Mouse (Mus musculus) heart, embryonic 12.5 days (tissue): Measurements from ENCODE around the gene Mmp28. TPM values are rescaled to one million over a fixed set of nuclear protein-coding genes. Genes with fewer than 3 reads are reported as not detected.

Experiments used
- ATAC-seq: fragments of 200-750 bp; cut with Nextera tagmentation; 2 replicates; pipeline ENCODE4 v1.8.0; 2017; ENCODE audit warnings: moderate TSS enrichment, moderate library complexity; ENCODE audit not compliant: insufficient number of reproducible peaks, low FRiP score
- H3K27ac ChIP-seq: fragments of 300-500 bp; sonication (generic); 2 replicates; pipeline ENCODE4 v1.5.1; 2016; ENCODE audit warnings: mild to moderate bottlenecking, moderate library complexity; ENCODE audit not compliant: poor library complexity, severe bottlenecking
- H3K27me3 ChIP-seq: fragments of 300-500 bp; sonication (generic); replicated peaks from 2 replicates; pipeline ENCODE4 v1.6.1; 2016; ENCODE audit warnings: mild to moderate bottlenecking, moderate library complexity
- H3K36me3 ChIP-seq: fragments of 300-500 bp; sonication (generic); 2 replicates; pipeline ENCODE4 v1.6.1; 2016; ENCODE audit warnings: mild to moderate bottlenecking, moderate library complexity
- H3K4me1 ChIP-seq: fragments of 300-500 bp; sonication (generic); replicated peaks from 2 replicates; pipeline ENCODE4 v1.6.1; 2016; ENCODE audit warnings: mild to moderate bottlenecking
- H3K4me2 ChIP-seq: fragments of 300-500 bp; sonication (generic); 2 replicates; pipeline ENCODE4 v1.6.1; 2016; ENCODE audit warnings: mild to moderate bottlenecking, moderate library complexity
- H3K4me3 ChIP-seq: fragments of 300-500 bp; sonication (generic); 2 replicates; pipeline ENCODE4 v1.5.1; 2016; ENCODE audit warnings: mild to moderate bottlenecking
- H3K9ac ChIP-seq: fragments of 300-500 bp; sonication (generic); 2 replicates; pipeline ENCODE4 v1.6.1; 2016; ENCODE audit warnings: mild to moderate bottlenecking, moderate library complexity
- H3K9me3 ChIP-seq: fragments of 300-500 bp; sonication (generic); replicated peaks from 2 replicates; pipeline ENCODE4 v1.6.1; 2016; ENCODE audit warnings: mild to moderate bottlenecking, moderate library complexity
- WGBS: fragments of 180-500 bp; shearing (Covaris S2); methylation state at CpG from one replicate; pipeline ENCODE4 v1.1.7; 2016; 5-methylcytosine and 5-hydroxymethylcytosine counted together
- polyA plus RNA-seq: library from polyadenylated mRNA; unstranded; fragments of >200 nt; fragmentation: Nextera tagmentation; extraction: Ambion mirVana; gene quantifications from 2 replicates; pipeline ENCODE4 v1.2.1, GENCODE M21; 2016

Mmp28 gene
- polyA plus RNA-seq, 1 experiment from 2014 or later = 3.4 TPM

DNA sequence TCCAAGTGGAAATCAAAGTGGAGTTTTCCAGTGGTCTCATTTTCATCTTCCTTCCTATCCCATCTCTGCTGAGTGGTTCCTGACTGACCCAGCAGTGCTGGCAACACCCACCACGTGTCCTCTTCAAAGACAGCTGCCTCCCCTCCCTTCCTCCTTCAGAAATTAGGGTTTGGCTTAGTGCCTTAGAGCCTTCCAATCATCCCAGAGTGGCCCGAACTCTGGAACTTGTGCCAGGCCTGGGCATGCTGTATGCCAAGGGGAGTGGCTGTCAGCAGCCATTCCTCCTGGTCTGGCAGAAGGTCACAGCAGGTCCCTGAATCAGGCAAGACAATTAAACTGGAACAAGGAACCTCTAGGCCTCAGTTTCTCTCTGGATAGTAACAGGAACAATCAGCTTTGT is 3.1 kb upstream of the Mmp28 start:
- Histone ChIP-seq H3K9ac (no peak overlapping the region), H3K27ac (no peak overlapping the region), H3K4me3 (no peak overlapping the region), H3K9me3 (no peaks in the 10 kb centered on the region; the same call in 1 of the 2 replicates), H3K4me2 (no peak overlapping the region), H3K36me3 (no peaks in the 10 kb centered on the region), H3K4me1 (peaks cover 43% of the 10 kb centered on the region), H3K27me3 (peaks cover 19% of the 10 kb centered on the region)
- ATAC-seq = no peak
- 28% methylated on average over 2 of the region's 2 CpGs for WGBS

DNA sequence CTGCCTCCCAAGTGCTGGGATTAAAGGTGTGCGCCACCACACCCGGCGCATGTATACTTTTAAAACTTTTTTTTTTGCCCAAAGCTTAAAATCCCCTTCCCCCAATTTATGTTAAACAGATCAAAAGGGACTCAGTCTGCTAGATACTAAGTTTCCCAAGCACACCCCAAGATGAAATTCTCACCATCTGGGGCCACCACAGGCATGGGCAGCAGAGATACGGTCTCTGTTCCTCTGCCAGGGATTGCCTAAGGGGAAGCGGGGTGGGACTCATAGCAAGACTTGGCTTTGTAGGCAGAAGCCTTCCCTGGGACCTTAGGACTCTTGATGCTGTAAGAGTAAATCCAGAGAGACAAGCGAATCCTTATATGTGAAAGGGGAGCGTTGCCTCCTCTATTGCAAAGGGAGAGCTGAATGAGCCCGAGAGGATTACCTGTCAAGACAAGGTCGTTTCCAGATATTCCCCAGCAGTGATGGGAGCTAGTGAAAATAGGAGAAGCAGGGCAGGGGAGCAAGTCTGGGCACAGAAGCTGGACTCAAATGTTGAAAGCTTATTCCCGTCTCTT is 1.3 kb downstream of the Mmp28 start:
- H3K36me3 ChIP-seq = no peaks in the 10 kb centered on the region
- no peaks in the 10 kb centered on the region for H3K9me3 ChIP-seq
- peaks cover 44% of the 10 kb centered on the region for H3K4me1 ChIP-seq
- peak overlapping the region; percentile 93 for H3K4me2 ChIP-seq
- 71% methylated on average over 10 of the region's 10 CpGs for WGBS
- H3K9ac ChIP-seq = no peak overlapping the region
- peak overlapping the region; percentile 75; the same call in 1 of the 2 replicates for H3K4me3 ChIP-seq
- no peak overlapping the region for H3K27ac ChIP-seq
- no peak for ATAC-seq
- H3K27me3 ChIP-seq = peaks cover 22% of the 10 kb centered on the region

DNA sequence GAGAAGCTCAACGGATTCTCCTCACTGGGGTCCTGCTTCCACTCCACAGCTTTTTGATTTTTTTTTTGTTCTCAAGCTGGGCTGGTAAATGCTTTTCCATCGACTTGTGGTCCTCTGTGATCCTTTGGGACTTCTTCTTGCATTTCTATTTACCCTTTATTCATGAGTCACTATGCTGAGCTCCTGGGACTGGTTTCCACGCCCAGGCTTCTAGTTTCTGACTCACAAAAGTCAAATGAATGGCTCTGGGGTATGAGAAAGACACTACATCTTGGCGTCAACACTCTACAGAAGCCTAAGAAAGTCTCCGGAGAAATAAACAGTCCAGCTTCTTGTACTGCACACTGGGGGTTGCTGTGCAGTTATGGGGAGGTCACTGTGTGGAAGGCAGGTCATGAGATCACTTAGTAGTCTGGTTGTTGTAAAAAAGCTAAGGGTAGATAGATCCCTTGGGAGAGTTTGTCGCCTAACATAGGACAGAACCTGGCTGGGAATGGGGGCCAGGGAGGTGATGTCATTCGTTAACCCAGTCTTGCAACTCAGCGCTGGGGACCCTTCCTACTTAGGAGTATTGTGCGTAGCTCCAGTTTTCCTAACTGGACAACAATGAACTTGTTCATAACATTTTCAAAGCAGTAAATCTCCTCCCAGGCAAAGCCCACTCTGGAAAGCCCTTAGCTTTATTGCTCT is 4.8 kb downstream of the Mmp28 start:
- no peaks in the 10 kb centered on the region for H3K9me3 ChIP-seq
- 54% methylated on average over 9 of the region's 9 CpGs for WGBS
- H3K36me3 ChIP-seq = no peaks in the 10 kb centered on the region
- ATAC-seq = no peak
- peaks cover 61% of the 10 kb centered on the region for H3K4me1 ChIP-seq
- H3K27me3 ChIP-seq = peaks cover 4% of the 10 kb centered on the region
- H3K9ac ChIP-seq = no peak overlapping the region
- H3K4me2 ChIP-seq = no peak overlapping the region
- H3K4me3 ChIP-seq = no peak overlapping the region
- H3K27ac ChIP-seq = peak overlapping the region; percentile 10; the same call in 1 of the 2 replicates

DNA sequence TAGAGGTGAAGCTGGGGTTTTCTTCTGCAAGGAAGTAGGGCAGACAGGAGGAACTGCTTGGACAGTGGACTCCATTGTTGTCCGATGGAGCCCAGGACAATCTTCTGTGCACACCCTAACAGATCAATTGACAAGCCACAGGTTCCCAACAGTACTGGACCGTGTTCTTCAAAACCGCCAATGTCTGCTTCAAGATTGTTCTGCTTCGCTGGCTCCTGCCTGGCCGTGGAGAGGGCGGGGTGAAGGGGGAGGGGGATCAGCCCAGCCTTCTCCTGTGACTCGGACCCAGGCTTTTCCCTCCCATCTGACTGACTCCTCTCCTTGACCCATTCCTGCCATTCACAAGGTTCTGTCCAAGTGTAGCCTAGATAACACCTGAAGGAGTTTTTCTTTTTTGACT is 5.6 kb downstream of the Mmp28 start:
- no peak overlapping the region for H3K9ac ChIP-seq
- no peaks in the 10 kb centered on the region for H3K9me3 ChIP-seq
- WGBS = 45% methylated on average over 7 of the region's 7 CpGs
- peaks cover 57% of the 10 kb centered on the region for H3K4me1 ChIP-seq
- no peaks in the 10 kb centered on the region for H3K36me3 ChIP-seq
- H3K27ac ChIP-seq = no peak overlapping the region
- ATAC-seq = no peak
- H3K4me3 ChIP-seq = no peak overlapping the region
- no peak overlapping the region for H3K4me2 ChIP-seq
- H3K27me3 ChIP-seq = peaks cover 4% of the 10 kb centered on the region

DNA sequence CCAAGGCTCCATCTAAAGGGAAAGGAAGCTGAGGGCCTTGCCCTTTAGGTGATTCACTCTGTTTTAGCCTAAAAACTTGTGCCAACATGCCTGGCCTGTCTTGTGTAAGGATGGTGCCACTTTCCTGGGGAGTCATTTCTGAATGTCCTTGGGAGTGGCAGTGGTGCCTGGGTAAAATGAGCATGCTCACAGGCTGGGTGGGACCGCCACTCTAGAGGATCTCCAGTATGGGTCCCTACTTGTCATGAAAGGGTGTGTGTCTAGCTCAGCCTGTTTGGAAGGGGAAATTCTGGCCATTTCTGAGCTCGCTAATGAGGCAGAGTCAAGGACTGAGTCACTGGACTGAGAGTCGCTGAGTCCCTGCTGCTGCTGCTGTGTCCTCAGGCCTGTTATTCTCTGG is 7.3 kb downstream of the Mmp28 start:
- no peak overlapping the region for H3K27ac ChIP-seq
- no peak overlapping the region for H3K9ac ChIP-seq
- H3K36me3 ChIP-seq = no peaks in the 10 kb centered on the region
- no peak for ATAC-seq
- no peaks in the 10 kb centered on the region for H3K9me3 ChIP-seq
- H3K4me3 ChIP-seq = no peak overlapping the region
- WGBS = 68% methylated on average over 3 of the region's 3 CpGs
- H3K27me3 ChIP-seq = no peaks in the 10 kb centered on the region
- peaks cover 49% of the 10 kb centered on the region for H3K4me1 ChIP-seq
- H3K4me2 ChIP-seq = no peak overlapping the region

DNA sequence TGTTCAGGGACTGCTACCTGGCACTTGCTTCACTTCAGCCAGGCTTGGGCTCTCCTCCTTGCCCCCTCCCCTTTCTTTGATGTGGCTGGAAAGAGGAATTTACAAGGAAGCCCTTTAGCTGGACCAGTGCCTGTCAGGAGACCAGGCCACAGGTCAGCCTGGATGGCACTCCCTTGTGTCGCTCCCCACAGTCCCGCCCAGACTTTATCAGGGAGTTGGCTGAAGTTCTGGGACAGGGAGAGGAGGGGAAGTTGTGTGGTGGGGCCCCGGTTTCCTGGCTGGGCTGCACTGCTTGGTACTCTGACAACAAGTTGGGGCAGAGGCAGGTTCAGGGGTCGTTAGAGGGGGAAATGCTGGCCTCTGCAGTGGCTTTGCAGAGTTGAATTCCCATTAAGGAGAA is 8.3 kb downstream of the Mmp28 start:
- Histone ChIP-seq H3K27me3 (no peaks in the 10 kb centered on the region), H3K4me1 (peaks cover 50% of the 10 kb centered on the region), H3K9me3 (no peaks in the 10 kb centered on the region), H3K4me3 (no peak overlapping the region), H3K27ac (peak overlapping the region; percentile 20; the same call in 1 of the 2 replicates), H3K9ac (no peak overlapping the region), H3K36me3 (no peaks in the 10 kb centered on the region), H3K4me2 (no peak overlapping the region)
- peak; percentile 72 for ATAC-seq
- WGBS = 3% methylated on average over 4 of the region's 4 CpGs

DNA sequence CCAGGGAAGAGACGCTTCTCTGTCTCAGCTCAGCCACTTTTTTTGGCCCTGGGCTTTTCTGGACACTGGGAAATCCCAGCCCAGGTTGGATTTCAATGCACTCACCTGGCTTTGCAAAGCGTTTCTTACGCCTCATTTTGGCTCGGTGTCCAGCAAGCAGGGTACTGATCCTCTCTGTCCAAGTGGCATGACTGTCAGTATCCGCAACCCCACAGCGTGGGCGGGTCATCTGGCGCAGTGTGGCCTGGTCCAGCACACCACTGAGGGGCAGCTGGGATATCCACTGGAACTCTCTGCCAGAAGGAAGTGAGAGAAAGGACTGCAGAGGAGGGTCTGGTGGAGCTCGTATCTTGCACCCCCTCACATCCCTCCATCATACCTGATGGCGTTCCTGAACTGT is 11.6 kb downstream of the Mmp28 start:
- WGBS = 90% methylated on average over 10 of the region's 10 CpGs

DNA sequence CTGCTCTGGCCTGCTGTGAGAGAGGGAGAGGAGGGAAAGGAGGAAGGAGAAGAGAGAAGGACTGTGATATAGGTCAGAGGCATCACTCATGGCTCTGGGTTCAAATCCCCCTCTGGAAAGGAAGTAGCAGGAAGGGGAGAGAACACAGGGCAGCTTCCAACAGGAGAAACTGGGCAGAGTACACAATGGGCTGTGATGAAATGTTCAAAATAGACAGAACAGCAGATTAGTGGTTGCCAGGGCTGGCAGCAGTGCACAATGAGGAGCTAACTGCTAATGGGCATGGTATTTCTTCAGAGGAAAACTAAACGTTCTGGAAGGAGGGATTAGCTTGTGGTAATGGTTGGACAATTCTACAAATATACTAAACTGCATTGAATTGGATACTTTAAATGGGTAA is 12.3 kb downstream of the Mmp28 start:
- no peak overlapping the region; the same call in 1 of the 2 replicates for H3K27ac ChIP-seq
- no peak overlapping the region for H3K4me2 ChIP-seq
- no peaks in the 10 kb centered on the region for H3K36me3 ChIP-seq
- H3K9ac ChIP-seq = no peak overlapping the region
- no peak overlapping the region for H3K4me3 ChIP-seq
- WGBS = 52% methylated on average over 1 of the region's 1 CpGs
- no peaks in the 10 kb centered on the region for H3K9me3 ChIP-seq
- peaks cover 52% of the 10 kb centered on the region for H3K4me1 ChIP-seq
- no peak for ATAC-seq
- peaks cover 9% of the 10 kb centered on the region for H3K27me3 ChIP-seq

More for the DNA sequence above, 11.6 kb downstream of the Mmp28 start:
- Histone ChIP-seq H3K27me3 (peaks cover 3% of the 10 kb centered on the region; the same call in 1 of the 2 replicates), H3K9me3 (no peaks in the 10 kb centered on the region), H3K4me1 (peaks cover 59% of the 10 kb centered on the region), H3K4me3 (no peak overlapping the region), H3K9ac (no peak overlapping the region), H3K27ac (no peak overlapping the region), H3K4me2 (no peak overlapping the region), H3K36me3 (no peaks in the 10 kb centered on the region)
- no peak for ATAC-seq

DNA sequence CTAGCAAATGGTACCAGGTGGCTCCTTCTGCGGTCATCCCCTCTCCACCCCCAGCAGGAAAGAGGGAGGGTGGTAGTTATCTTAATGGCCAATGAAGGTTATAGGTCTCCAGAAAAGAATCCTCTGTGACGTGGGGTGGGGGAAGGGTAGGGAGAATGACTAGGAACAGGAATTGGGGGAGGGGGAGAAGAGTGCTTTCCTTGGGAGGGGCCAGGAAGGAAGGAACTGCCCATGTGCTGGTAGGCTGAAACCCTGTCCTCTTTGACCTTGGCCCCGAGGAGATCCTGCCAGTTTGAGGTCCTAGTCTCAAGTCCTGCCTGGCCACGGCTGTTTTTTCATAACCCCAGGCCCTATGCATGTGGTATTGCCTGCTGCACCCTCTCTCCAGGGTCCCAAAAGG is 13.6 kb downstream of the Mmp28 start:
- ATAC-seq = 0 out of 2 replicates have a peak, but pooled peaks have one; percentile 6
- Histone ChIP-seq H3K27me3 (peaks cover 20% of the 10 kb centered on the region), H3K4me3 (no peak overlapping the region), H3K9ac (no peak overlapping the region), H3K27ac (peak overlapping the region; percentile 73; the same call in 1 of the 2 replicates), H3K4me2 (peak overlapping the region; percentile 27; the same call in 1 of the 2 replicates), H3K4me1 (peaks cover 47% of the 10 kb centered on the region), H3K36me3 (no peaks in the 10 kb centered on the region), H3K9me3 (no peaks in the 10 kb centered on the region)
- WGBS = 30% methylated on average over 4 of the region's 4 CpGs

DNA sequence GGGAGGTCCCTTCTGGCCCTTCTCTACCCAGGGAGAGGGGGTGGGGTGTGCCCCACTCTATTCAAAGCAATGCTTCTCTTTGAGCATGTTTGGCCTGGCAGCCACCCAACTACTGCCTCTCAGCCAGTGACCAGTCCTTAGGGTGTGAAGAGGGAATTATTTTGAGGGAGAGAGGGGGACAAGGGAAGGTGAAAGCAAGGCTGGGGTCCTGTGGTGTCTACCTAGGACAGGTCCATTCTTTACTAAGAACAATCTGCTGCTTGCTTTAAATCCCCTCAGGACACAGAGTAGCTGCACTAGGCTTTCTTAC is 14.0 kb downstream of the Mmp28 start:
- Histone ChIP-seq H3K27ac (peak overlapping the region; percentile 73; the same call in 1 of the 2 replicates), H3K4me1 (peaks cover 48% of the 10 kb centered on the region), H3K4me2 (peak overlapping the region; percentile 27; the same call in 1 of the 2 replicates), H3K9ac (no peak overlapping the region), H3K36me3 (no peaks in the 10 kb centered on the region), H3K4me3 (no peak overlapping the region), H3K27me3 (peaks cover 20% of the 10 kb centered on the region), H3K9me3 (no peaks in the 10 kb centered on the region)
- peak; percentile 60; the same call in 1 of the 2 replicates for ATAC-seq

DNA sequence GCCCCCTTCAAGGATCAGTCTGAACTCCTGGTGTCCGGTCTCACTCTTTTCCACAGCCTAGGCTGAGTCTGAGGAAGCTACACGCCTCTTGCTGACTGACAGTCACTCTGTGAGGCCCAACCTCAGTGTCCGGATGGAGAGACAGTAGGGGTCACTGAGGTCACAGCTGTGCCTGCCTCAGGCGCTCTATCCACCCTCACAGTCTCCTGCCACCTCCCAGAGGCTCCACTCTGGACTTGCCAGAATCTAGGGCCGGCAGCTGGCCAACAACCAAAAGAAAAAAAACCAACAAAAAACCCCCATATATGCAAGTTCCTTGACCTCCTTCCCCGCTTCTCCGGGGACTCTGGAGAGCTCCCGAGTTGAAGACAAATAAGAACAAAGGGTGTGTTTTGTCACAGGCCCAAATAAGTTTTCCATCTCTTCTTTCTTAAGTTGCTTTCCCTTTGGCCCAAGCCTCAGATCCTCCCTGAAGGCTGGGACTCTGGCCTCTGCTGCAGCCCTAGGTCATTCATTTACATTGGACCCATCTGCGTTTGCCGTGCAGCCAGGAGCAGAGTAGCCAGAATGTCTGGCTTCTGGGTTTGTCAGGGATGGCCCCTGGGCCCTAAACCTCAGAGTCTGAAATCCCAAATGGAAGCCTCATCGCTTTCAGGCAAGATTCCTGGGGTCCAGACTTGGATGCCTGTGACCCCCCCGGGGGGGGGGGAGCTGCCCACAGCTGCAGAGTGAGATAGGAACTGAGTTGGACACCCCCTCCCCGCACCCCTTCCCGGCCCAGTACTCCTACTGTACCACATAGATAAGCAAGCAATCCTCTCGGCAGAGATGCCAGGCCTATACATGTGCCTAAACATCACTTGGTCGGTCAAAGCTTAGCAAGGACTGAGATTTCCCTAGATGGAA is 14.6 kb downstream of the Mmp28 start:
- peak; percentile 27; the same call in 1 of the 2 replicates for ATAC-seq
- 27% methylated on average over 16 of the region's 16 CpGs for WGBS
- peaks cover 54% of the 10 kb centered on the region for H3K4me1 ChIP-seq

More for the DNA sequence above, 14.6 kb downstream of the Mmp28 start:
- Histone ChIP-seq H3K4me2 (peak overlapping the region; percentile 27; the same call in 1 of the 2 replicates), H3K4me3 (no peak overlapping the region), H3K9me3 (no peaks in the 10 kb centered on the region), H3K27ac (peak overlapping the region; percentile 73), H3K27me3 (peaks cover 20% of the 10 kb centered on the region), H3K36me3 (no peaks in the 10 kb centered on the region), H3K9ac (peak overlapping the region; percentile 42; the same call in 1 of the 2 replicates)
